Mouse (Mus musculus): Measurements from ENCODE around the gene Dip2b. TPM values are rescaled to one million over a fixed set of nuclear protein-coding genes. Genes with fewer than 3 reads are reported as not detected.
A peak's percentile ranks its signal among the peaks of the same experiment; 100 is the strongest.

The Dip2b gene
- polyA plus RNA-seq, 1 experiment = 21.4 TPM

GRCm38 (mm10) chr15:100042048-100042400 lies 3.6 kb downstream of the Dip2b start:
- no peak overlapping the region for H3K27ac ChIP-seq (ENCODE audit: insufficient read depth, low read length)
- no peak for TF ChIP-seq EP300 (IDR thresholded peaks at IDR 0.05; ENCODE audit: insufficient read depth, low read depth, low read length)
- TF ChIP-seq POLR2A (IDR thresholded peaks at IDR 0.05; ENCODE audit: insufficient read depth, low read length) = no peak
- no peak for TF ChIP-seq CTCF (IDR thresholded peaks at IDR 0.05; ENCODE audit: low read depth, low read length)
- H3K9me3 ChIP-seq (replicated peaks; ENCODE audit: control insufficient read depth, insufficient read depth, low read length, poor library complexity, severe bottlenecking) = no peaks in the 10 kb centered on the region
- H3K4me1 ChIP-seq (ENCODE audit: control insufficient read depth, insufficient read depth, low read length) = peaks cover 4% of the 10 kb centered on the region
- H3K36me3 ChIP-seq (ENCODE audit: control insufficient read depth, insufficient read depth, low read length, poor library complexity, severe bottlenecking) = no peaks in the 10 kb centered on the region
- H3K4me3 ChIP-seq (ENCODE audit: low read depth, low read length) = 0 out of 2 replicates have a peak overlapping the region, but pooled peaks have one; percentile 3
- H3K27me3 ChIP-seq (ENCODE audit: control insufficient read depth, insufficient read depth, low read length, poor library complexity, severe bottlenecking) = no peaks in the 10 kb centered on the region
- H3K9ac ChIP-seq (ENCODE audit: low read depth, poor library complexity, severe bottlenecking) = no peak overlapping the region

GRCm38 (mm10) chr15:100045576-100045975 lies 7.1 kb downstream of the Dip2b start:
- H3K27ac ChIP-seq (ENCODE audit: insufficient read depth, low read length) = no peak overlapping the region
- no peak overlapping the region for H3K4me3 ChIP-seq (ENCODE audit: low read depth, low read length)
- TF ChIP-seq POLR2A (IDR thresholded peaks at IDR 0.05; ENCODE audit: insufficient read depth, low read length) = no peak
- TF ChIP-seq EP300 (IDR thresholded peaks at IDR 0.05; ENCODE audit: insufficient read depth, low read depth, low read length) = no peak
- no peak for TF ChIP-seq CTCF (IDR thresholded peaks at IDR 0.05; ENCODE audit: low read depth, low read length)
- H3K27me3 ChIP-seq (ENCODE audit: control insufficient read depth, insufficient read depth, low read length, poor library complexity, severe bottlenecking) = no peaks in the 10 kb centered on the region
- no peak overlapping the region for H3K9ac ChIP-seq (ENCODE audit: low read depth, poor library complexity, severe bottlenecking)
- no peaks in the 10 kb centered on the region for H3K36me3 ChIP-seq (ENCODE audit: control insufficient read depth, insufficient read depth, low read length, poor library complexity, severe bottlenecking)
- H3K9me3 ChIP-seq (replicated peaks; ENCODE audit: control insufficient read depth, insufficient read depth, low read length, poor library complexity, severe bottlenecking) = no peaks in the 10 kb centered on the region
- H3K4me1 ChIP-seq (ENCODE audit: control insufficient read depth, insufficient read depth, low read length) = peaks cover 5% of the 10 kb centered on the region

- H3K9me3 ChIP-seq (replicated peaks; ENCODE audit: control insufficient read depth, insufficient read depth, low read length, poor library complexity, severe bottlenecking) = no peaks in the 10 kb centered on the region
- H3K36me3 ChIP-seq (ENCODE audit: control insufficient read depth, insufficient read depth, low read length, poor library complexity, severe bottlenecking) = no peaks in the 10 kb centered on the region
- no peaks in the 10 kb centered on the region for H3K27me3 ChIP-seq (ENCODE audit: control insufficient read depth, insufficient read depth, low read length, poor library complexity, severe bottlenecking)
- H3K27ac ChIP-seq (ENCODE audit: insufficient read depth, low read length) = no peak overlapping the region
- peaks cover 2% of the 10 kb centered on the region for H3K4me1 ChIP-seq (ENCODE audit: control insufficient read depth, insufficient read depth, low read length)
- TF ChIP-seq EP300 (IDR thresholded peaks at IDR 0.05; ENCODE audit: insufficient read depth, low read depth, low read length) = no peak
- TF ChIP-seq POLR2A (IDR thresholded peaks at IDR 0.05; ENCODE audit: insufficient read depth, low read length) = no peak
- TF ChIP-seq CTCF (IDR thresholded peaks at IDR 0.05; ENCODE audit: low read depth, low read length) = no peak
- H3K4me3 ChIP-seq (ENCODE audit: low read depth, low read length) = no peak overlapping the region
- no peak overlapping the region for H3K9ac ChIP-seq (ENCODE audit: low read depth, poor library complexity, severe bottlenecking)
Observed at GRCm38 (mm10) chr15:100049496-100050087, 11.1 kb downstream of the Dip2b start.

- Histone ChIP-seq H3K4me3 (ENCODE audit: low read depth, low read length) (no peak overlapping the region), H3K27ac (ENCODE audit: insufficient read depth, low read length) (no peak overlapping the region), H3K9me3 (replicated peaks; ENCODE audit: control insufficient read depth, insufficient read depth, low read length, poor library complexity, severe bottlenecking) (no peaks in the 10 kb centered on the region), H3K4me1 (ENCODE audit: control insufficient read depth, insufficient read depth, low read length) (peaks cover 2% of the 10 kb centered on the region), H3K27me3 (ENCODE audit: control insufficient read depth, insufficient read depth, low read length, poor library complexity, severe bottlenecking) (no peaks in the 10 kb centered on the region), H3K9ac (ENCODE audit: low read depth, poor library complexity, severe bottlenecking) (no peak overlapping the region), H3K36me3 (ENCODE audit: control insufficient read depth, insufficient read depth, low read length, poor library complexity, severe bottlenecking) (no peaks in the 10 kb centered on the region)
- TF ChIP-seq CTCF (IDR thresholded peaks at IDR 0.05; ENCODE audit: low read depth, low read length) (no peak), POLR2A (IDR thresholded peaks at IDR 0.05; ENCODE audit: insufficient read depth, low read length) (no peak), EP300 (IDR thresholded peaks at IDR 0.05; ENCODE audit: insufficient read depth, low read depth, low read length) (no peak)
Observed at GRCm38 (mm10) chr15:100050940-100051339, 12.5 kb downstream of the Dip2b start.

- H3K9ac ChIP-seq (ENCODE audit: low read depth, poor library complexity, severe bottlenecking) = no peak overlapping the region
- H3K36me3 ChIP-seq (ENCODE audit: control insufficient read depth, insufficient read depth, low read length, poor library complexity, severe bottlenecking) = no peaks in the 10 kb centered on the region
- no peak overlapping the region for H3K27ac ChIP-seq (ENCODE audit: insufficient read depth, low read length)
- no peak overlapping the region for H3K4me3 ChIP-seq (ENCODE audit: low read depth, low read length)
- peaks cover 4% of the 10 kb centered on the region for H3K4me1 ChIP-seq (ENCODE audit: control insufficient read depth, insufficient read depth, low read length)
- no peaks in the 10 kb centered on the region for H3K9me3 ChIP-seq (replicated peaks; ENCODE audit: control insufficient read depth, insufficient read depth, low read length, poor library complexity, severe bottlenecking)
- H3K27me3 ChIP-seq (ENCODE audit: control insufficient read depth, insufficient read depth, low read length, poor library complexity, severe bottlenecking) = no peaks in the 10 kb centered on the region
- no peak for TF ChIP-seq POLR2A (IDR thresholded peaks at IDR 0.05; ENCODE audit: insufficient read depth, low read length)
- TF ChIP-seq EP300 (IDR thresholded peaks at IDR 0.05; ENCODE audit: insufficient read depth, low read depth, low read length) = 0 out of 2 replicates have a peak, but pooled peaks have one; percentile 40
Observed at GRCm38 (mm10) chr15:100052726-100053125, 14.3 kb downstream of the Dip2b start.

GRCm38 (mm10) chr15:100056397-100056908 lies 18.0 kb downstream of the Dip2b start:
- Histone ChIP-seq H3K36me3 (ENCODE audit: control insufficient read depth, insufficient read depth, low read length, poor library complexity, severe bottlenecking) (no peaks in the 10 kb centered on the region), H3K9ac (ENCODE audit: low read depth, poor library complexity, severe bottlenecking) (no peak overlapping the region), H3K27ac (ENCODE audit: insufficient read depth, low read length) (no peak overlapping the region), H3K9me3 (replicated peaks; ENCODE audit: control insufficient read depth, insufficient read depth, low read length, poor library complexity, severe bottlenecking) (no peaks in the 10 kb centered on the region), H3K27me3 (ENCODE audit: control insufficient read depth, insufficient read depth, low read length, poor library complexity, severe bottlenecking) (no peaks in the 10 kb centered on the region), H3K4me1 (ENCODE audit: control insufficient read depth, insufficient read depth, low read length) (peaks cover 7% of the 10 kb centered on the region), H3K4me3 (ENCODE audit: low read depth, low read length) (no peak overlapping the region)
- TF ChIP-seq EP300 (IDR thresholded peaks at IDR 0.05; ENCODE audit: insufficient read depth, low read depth, low read length) (no peak), CTCF (IDR thresholded peaks at IDR 0.05; ENCODE audit: low read depth, low read length) (no peak), POLR2A (IDR thresholded peaks at IDR 0.05; ENCODE audit: insufficient read depth, low read length) (no peak)

All from ES-Bruce4 (cell line).